In genomic region chr8:102790303-102790702, GRCm38 (mm10) we compare ENCODE assay signal across 11 mouse cellular contexts. TPM values are rescaled to one million over a fixed set of nuclear protein-coding genes. Genes with fewer than 3 reads are reported as not detected.
A peak's percentile ranks its signal among the peaks of the same experiment; 100 is the strongest.
DNase-seq lines count a peak whose midpoint lies in the region; ATAC-seq and TF ChIP-seq lines count a peak whose summit lies in the region.
"Had no signal": no experiment of that assay in that cellular context is flagged by ENCODE, and none has a peak within 500 bp of the region (broad histone marks: within the 10 kb centered on the region; RNA-seq: fewer than 3 reads in every experiment).

No protein-coding gene starts in this region.

- no peak for TF ChIP-seq POLR2A in brain, embryonic 14.5 days (IDR thresholded peaks at IDR 0.05; ENCODE audit: borderline replicate concordance, extremely low read depth, insufficient read depth, insufficient read length, poor library complexity, severe bottlenecking)

- TF ChIP-seq EP300 in heart, postnatal 0 days (IDR thresholded peaks at IDR 0.05; ENCODE audit: low read depth), result no peak

- 29% methylated on average over 4 of the region's 4 CpGs for WGBS in heart, postnatal 0 days
- 30% methylated on average over 4 of the region's 4 CpGs for WGBS in heart, embryonic 12.5 days
- 32% methylated on average over 4 of the region's 4 CpGs for WGBS in midbrain, embryonic 11.5 days
- 17% methylated on average over 4 of the region's 4 CpGs for WGBS in midbrain, embryonic 13.5 days
- WGBS in intestine, embryonic 15.5 days, result 36% methylated on average over 4 of the region's 4 CpGs

- no peaks in the 10 kb centered on the region for H3K9me3 ChIP-seq in heart, postnatal 0 days (replicated peaks; ENCODE audit: control insufficient read depth, low read length)
- no peaks in the 10 kb centered on the region for H3K9me3 ChIP-seq in heart, embryonic 12.5 days (replicated peaks)
- H3K9me3 ChIP-seq in midbrain, embryonic 11.5 days (ENCODE audit: control insufficient read depth, low read length), result no peaks in the 10 kb centered on the region
- H3K9me3 ChIP-seq in midbrain, embryonic 13.5 days, result no peaks in the 10 kb centered on the region
- H3K9me3 ChIP-seq in intestine, embryonic 15.5 days, result no peaks in the 10 kb centered on the region

- no peak overlapping the region for H3K4me2 ChIP-seq in heart, postnatal 0 days (ENCODE audit: low read depth, low read length)
- no peak overlapping the region for H3K4me2 ChIP-seq in heart, embryonic 12.5 days
- no peak overlapping the region for H3K4me2 ChIP-seq in midbrain, embryonic 11.5 days
- no peak overlapping the region for H3K4me2 ChIP-seq in midbrain, embryonic 13.5 days (replicated peaks)
- no peak overlapping the region for H3K4me2 ChIP-seq in intestine, embryonic 15.5 days (replicated peaks)

- peaks cover 26% of the 10 kb centered on the region for H3K27me3 ChIP-seq in heart, postnatal 0 days (ENCODE audit: control insufficient read depth, insufficient read depth, low read length)
- peaks cover 10% of the 10 kb centered on the region; the same call in 1 of the 2 replicates for H3K27me3 ChIP-seq in heart, embryonic 12.5 days (replicated peaks)
- H3K27me3 ChIP-seq in midbrain, embryonic 11.5 days (ENCODE audit: control insufficient read depth, insufficient read depth, low read length), result peaks cover 5% of the 10 kb centered on the region; the same call in 1 of the 2 replicates
- peaks cover 40% of the 10 kb centered on the region for H3K27me3 ChIP-seq in midbrain, embryonic 13.5 days
- H3K27me3 ChIP-seq in intestine, embryonic 15.5 days (replicated peaks), result peaks cover 12% of the 10 kb centered on the region

- no peak overlapping the region for H3K4me3 ChIP-seq in heart, postnatal 0 days (ENCODE audit: low read depth, low read length)
- no peak overlapping the region for H3K4me3 ChIP-seq in heart, embryonic 12.5 days
- no peak overlapping the region for H3K4me3 ChIP-seq in midbrain, embryonic 11.5 days (ENCODE audit: low read depth, low read length)
- no peak overlapping the region for H3K4me3 ChIP-seq in midbrain, embryonic 13.5 days (replicated peaks)
- no peak overlapping the region for H3K4me3 ChIP-seq in intestine, embryonic 15.5 days (replicated peaks)

- H3K4me1 ChIP-seq in heart, postnatal 0 days (ENCODE audit: control insufficient read depth, insufficient read depth), result peaks cover 11% of the 10 kb centered on the region
- H3K4me1 ChIP-seq in heart, embryonic 12.5 days (replicated peaks), result no peaks in the 10 kb centered on the region; the same call in 1 of the 2 replicates
- 0 out of 2 replicates have a peak, but pooled peaks cover 3% of the 10 kb centered on the region for H3K4me1 ChIP-seq in midbrain, embryonic 11.5 days (ENCODE audit: control insufficient read depth, insufficient read depth, low read length)
- peaks cover 17% of the 10 kb centered on the region for H3K4me1 ChIP-seq in midbrain, embryonic 13.5 days (replicated peaks)
- H3K4me1 ChIP-seq in intestine, embryonic 15.5 days (replicated peaks), result peaks cover 5% of the 10 kb centered on the region; the same call in 1 of the 2 replicates

- no peak for DNase-seq in heart, postnatal 0 days (ENCODE audit: low spot score)
- peak; percentile 91 for DNase-seq in midbrain, embryonic 11.5 days (ENCODE audit: low spot score, missing footprints)
- DNase-seq in brain, embryonic 14.5 days (ENCODE audit: low read depth), result peak; percentile 75
- peak; percentile 33 for DNase-seq in lung, postnatal 10 days
- no peak for DNase-seq in layer of hippocampus, adult 11-12 months (ENCODE audit: low spot score)
- DNase-seq: gastrocnemius, postnatal 36 days had no signal

- no peak overlapping the region for H3K27ac ChIP-seq in heart, postnatal 0 days (ENCODE audit: low read depth)
- H3K27ac ChIP-seq in heart, embryonic 12.5 days (ENCODE audit: poor library complexity, severe bottlenecking), result no peak overlapping the region
- no peak overlapping the region for H3K27ac ChIP-seq in midbrain, embryonic 11.5 days (ENCODE audit: low read depth, low read length)
- no peak overlapping the region for H3K27ac ChIP-seq in midbrain, embryonic 13.5 days
- no peak overlapping the region for H3K27ac ChIP-seq in intestine, embryonic 15.5 days
- H3K27ac ChIP-seq: macrophage had no signal

- ATAC-seq in heart, postnatal 0 days (ENCODE audit: insufficient read depth, low read depth), result no peak
- no peak for ATAC-seq in heart, embryonic 12.5 days (ENCODE audit: insufficient number of reproducible peaks, low FRiP score)
- ATAC-seq in midbrain, embryonic 11.5 days (ENCODE audit: low FRiP score), result no peak
- ATAC-seq in midbrain, embryonic 13.5 days, result no peak
- no peak for ATAC-seq in intestine, embryonic 15.5 days

- no peak overlapping the region for H3K9ac ChIP-seq in heart, postnatal 0 days (replicated peaks; ENCODE audit: low read depth, low read length)
- no peak overlapping the region for H3K9ac ChIP-seq in heart, embryonic 12.5 days
- no peak overlapping the region for H3K9ac ChIP-seq in midbrain, embryonic 11.5 days (ENCODE audit: low read length)
- no peak overlapping the region for H3K9ac ChIP-seq in midbrain, embryonic 13.5 days (replicated peaks)
- H3K9ac ChIP-seq in intestine, embryonic 15.5 days, result no peak overlapping the region

- no peaks in the 10 kb centered on the region for H3K36me3 ChIP-seq in heart, postnatal 0 days (replicated peaks; ENCODE audit: control insufficient read depth, insufficient read depth, low read length)
- no peaks in the 10 kb centered on the region for H3K36me3 ChIP-seq in heart, embryonic 12.5 days
- no peaks in the 10 kb centered on the region for H3K36me3 ChIP-seq in midbrain, embryonic 11.5 days (ENCODE audit: control insufficient read depth, insufficient read depth, low read length)
- no peaks in the 10 kb centered on the region for H3K36me3 ChIP-seq in midbrain, embryonic 13.5 days
- no peaks in the 10 kb centered on the region for H3K36me3 ChIP-seq in intestine, embryonic 15.5 days
- H3K36me3 ChIP-seq: G1E had no signal

- TF ChIP-seq CTCF in heart, postnatal 0 days (IDR thresholded peaks at IDR 0.05; ENCODE audit: low read depth), result peak; percentile 70
- peak; percentile 70; the same call in 1 of the 2 replicates for TF ChIP-seq CTCF in brain, embryonic 14.5 days (IDR thresholded peaks at IDR 0.05; ENCODE audit: borderline replicate concordance, extremely low read depth, insufficient read depth, insufficient read length)

RNA-seq across cellular contexts. Expression of gene Cdh11, which starts 4.9 kb away (rescaled TPM):
- total RNA-seq in heart, postnatal 0 days (2014; rRNA removed; ENCODE audit: low replicate concordance), result 27.1 and 27.6 TPM in 2 replicates
- polyA plus RNA-seq in heart, postnatal 0 days (2015; fragmentation: Nextera tagmentation; extraction: Ambion mirVana), result 18.2 and 20.1 TPM in 2 replicates
- polyA plus RNA-seq in heart, embryonic 12.5 days (2016; fragmentation: Nextera tagmentation; extraction: Ambion mirVana), result 78.8 and 84.3 TPM in 2 replicates
- polyA plus RNA-seq in midbrain, embryonic 11.5 days (2014; fragmentation: Nextera tagmentation; extraction: Ambion mirVana), result 74.9 and 80.7 TPM in 2 replicates
- 28.2 and 29.7 TPM in 2 replicates for polyA plus RNA-seq in midbrain, embryonic 13.5 days (2015; fragmentation: Nextera tagmentation; extraction: Ambion mirVana)
- polyA plus RNA-seq in brain, embryonic 14.5 days (2012; rRNA removed), result 39.7 and 54.7 TPM in 2 replicates
- polyA plus RNA-seq in intestine, embryonic 15.5 days (2015; fragmentation: Nextera tagmentation; extraction: Ambion mirVana), result 73.4 and 73.7 TPM in 2 replicates
- polyA plus RNA-seq: G1E had no signal

Comparison
In these comparisons a context has a peak if more than half of its experiments do, and no peak if none do; other contexts are left out.
1. DNase-seq: peak in midbrain, embryonic 11.5 days (single experiment), brain, embryonic 14.5 days (single experiment) and lung, postnatal 10 days (single experiment); none in heart, postnatal 0 days (single experiment) and layer of hippocampus, adult 11-12 months (single experiment).